Mouse (Mus musculus): ENCODE data around the gene Mbd4.

- TF ChIP-seq CTCF (conservative IDR thresholded peaks at IDR 0.05; ENCODE audit: insufficient read depth, insufficient read length, low read depth, low read length), result peak; percentile 69
- no peak for TF ChIP-seq POLR2A (IDR thresholded peaks at IDR 0.05; ENCODE audit: low read depth, low read length)
These were observed at the start of gene Mbd4, which contains the start of gene Ift122 for GRCm38 (mm10) chr6:115853091-115853813.

Measured in kidney, adult 2 months (tissue).